Mouse (Mus musculus): ENCODE data around the gene Prpsap2. TPM values are rescaled to one million over a fixed set of nuclear protein-coding genes. Genes with fewer than 3 reads are reported as not detected.

Gene Prpsap2
- polyA plus RNA-seq, 1 experiment: 64.2 TPM

- no peak overlapping the region for H3K27ac ChIP-seq (ENCODE audit: insufficient read depth, low read length)
- no peaks in the 10 kb centered on the region for H3K9me3 ChIP-seq (replicated peaks; ENCODE audit: control insufficient read depth, insufficient read depth, low read length, poor library complexity, severe bottlenecking)
- TF ChIP-seq CTCF (IDR thresholded peaks at IDR 0.05; ENCODE audit: low read depth, low read length) (no peak), POLR2A (IDR thresholded peaks at IDR 0.05; ENCODE audit: insufficient read depth, low read length) (no peak)
- H3K9ac ChIP-seq (ENCODE audit: low read depth, poor library complexity, severe bottlenecking): no peak overlapping the region
- H3K4me3 ChIP-seq (ENCODE audit: low read depth, low read length): no peak overlapping the region
- no peaks in the 10 kb centered on the region for H3K4me1 ChIP-seq (ENCODE audit: control insufficient read depth, insufficient read depth, low read length)
- no peaks in the 10 kb centered on the region for H3K27me3 ChIP-seq (ENCODE audit: control insufficient read depth, insufficient read depth, low read length, poor library complexity, severe bottlenecking)
- H3K36me3 ChIP-seq (ENCODE audit: control insufficient read depth, insufficient read depth, low read length, poor library complexity, severe bottlenecking): peaks cover 49% of the 10 kb centered on the region
Measured at GRCm38 (mm10) chr11:61744460-61744859, 17.4 kb downstream of the Prpsap2 start.

DNA sequence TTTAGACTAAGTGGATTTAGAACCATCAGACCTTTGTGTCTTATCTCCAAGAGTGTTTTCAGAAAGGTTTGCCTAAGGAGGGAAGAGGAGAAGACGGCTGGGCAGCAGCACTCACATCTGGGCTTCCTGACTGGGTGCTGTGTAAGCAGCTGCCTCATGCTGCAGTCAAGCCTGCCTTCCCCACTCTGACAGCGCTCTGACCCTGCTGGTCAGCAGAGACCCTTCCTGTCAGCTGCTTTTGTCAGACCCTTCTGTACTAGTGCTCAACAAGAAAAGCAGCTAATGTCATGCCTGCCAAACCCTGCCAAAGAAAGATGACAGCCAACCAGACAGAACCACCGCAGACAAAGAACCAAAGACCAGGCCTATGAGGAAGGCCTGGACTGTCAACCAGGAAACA, 18.1 kb downstream of the Prpsap2 start:
- H3K4me3 ChIP-seq (ENCODE audit: low read depth, low read length): no peak overlapping the region
- H3K9me3 ChIP-seq (replicated peaks; ENCODE audit: control insufficient read depth, insufficient read depth, low read length, poor library complexity, severe bottlenecking): no peaks in the 10 kb centered on the region
- TF ChIP-seq CTCF (IDR thresholded peaks at IDR 0.05; ENCODE audit: low read depth, low read length) (no peak), POLR2A (IDR thresholded peaks at IDR 0.05; ENCODE audit: insufficient read depth, low read length) (no peak), EP300 (IDR thresholded peaks at IDR 0.05; ENCODE audit: insufficient read depth, low read depth, low read length) (no peak)
- no peak overlapping the region for H3K9ac ChIP-seq (ENCODE audit: low read depth, poor library complexity, severe bottlenecking)
- no peak overlapping the region for H3K27ac ChIP-seq (ENCODE audit: insufficient read depth, low read length)
- H3K27me3 ChIP-seq (ENCODE audit: control insufficient read depth, insufficient read depth, low read length, poor library complexity, severe bottlenecking): no peaks in the 10 kb centered on the region
- peaks cover 56% of the 10 kb centered on the region for H3K36me3 ChIP-seq (ENCODE audit: control insufficient read depth, insufficient read depth, low read length, poor library complexity, severe bottlenecking)
- H3K4me1 ChIP-seq (ENCODE audit: control insufficient read depth, insufficient read depth, low read length): no peaks in the 10 kb centered on the region

DNA sequence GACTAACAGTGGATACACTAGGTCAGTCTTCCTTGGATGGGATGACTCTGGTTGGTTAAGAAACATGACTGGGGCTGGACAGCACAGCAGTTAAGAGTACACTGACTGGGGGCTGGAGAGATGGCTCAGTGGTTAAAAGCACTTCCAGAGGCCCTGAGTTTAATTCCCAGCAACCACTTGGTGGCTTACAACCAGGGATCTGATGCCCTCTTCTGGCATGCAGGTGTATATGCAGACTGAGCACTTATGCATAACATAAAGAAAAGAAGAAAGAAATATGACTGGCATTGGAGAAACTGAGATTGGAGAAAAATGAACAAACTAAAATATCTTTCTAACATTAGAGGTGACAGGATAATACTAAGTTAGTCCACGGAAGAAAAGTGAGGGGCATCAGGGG, 21.4 kb downstream of the Prpsap2 start:
- Histone ChIP-seq H3K4me3 (ENCODE audit: low read depth, low read length) (no peak overlapping the region), H3K9me3 (replicated peaks; ENCODE audit: control insufficient read depth, insufficient read depth, low read length, poor library complexity, severe bottlenecking) (no peaks in the 10 kb centered on the region), H3K36me3 (ENCODE audit: control insufficient read depth, insufficient read depth, low read length, poor library complexity, severe bottlenecking) (peaks cover 58% of the 10 kb centered on the region), H3K27ac (ENCODE audit: insufficient read depth, low read length) (no peak overlapping the region), H3K9ac (ENCODE audit: low read depth, poor library complexity, severe bottlenecking) (no peak overlapping the region), H3K4me1 (ENCODE audit: control insufficient read depth, insufficient read depth, low read length) (no peaks in the 10 kb centered on the region), H3K27me3 (ENCODE audit: control insufficient read depth, insufficient read depth, low read length, poor library complexity, severe bottlenecking) (no peaks in the 10 kb centered on the region)
- TF ChIP-seq EP300 (IDR thresholded peaks at IDR 0.05; ENCODE audit: insufficient read depth, low read depth, low read length): no peak
- TF ChIP-seq POLR2A (IDR thresholded peaks at IDR 0.05; ENCODE audit: insufficient read depth, low read length): no peak
- TF ChIP-seq CTCF (IDR thresholded peaks at IDR 0.05; ENCODE audit: low read depth, low read length): no peak

- TF ChIP-seq EP300 (IDR thresholded peaks at IDR 0.05; ENCODE audit: insufficient read depth, low read depth, low read length) (no peak), POLR2A (IDR thresholded peaks at IDR 0.05; ENCODE audit: insufficient read depth, low read length) (no peak), CTCF (IDR thresholded peaks at IDR 0.05; ENCODE audit: low read depth, low read length) (no peak)
- peaks cover 64% of the 10 kb centered on the region for H3K36me3 ChIP-seq (ENCODE audit: control insufficient read depth, insufficient read depth, low read length, poor library complexity, severe bottlenecking)
Measured at GRCm38 (mm10) chr11:61737290-61737689, 24.6 kb downstream of the Prpsap2 start.

GRCm38 (mm10) chr11:61732672-61733071, 29.2 kb downstream of the Prpsap2 start:
- Histone ChIP-seq H3K9me3 (replicated peaks; ENCODE audit: control insufficient read depth, insufficient read depth, low read length, poor library complexity, severe bottlenecking) (no peaks in the 10 kb centered on the region), H3K27me3 (ENCODE audit: control insufficient read depth, insufficient read depth, low read length, poor library complexity, severe bottlenecking) (no peaks in the 10 kb centered on the region), H3K4me3 (ENCODE audit: low read depth, low read length) (no peak overlapping the region), H3K27ac (ENCODE audit: insufficient read depth, low read length) (no peak overlapping the region), H3K4me1 (ENCODE audit: control insufficient read depth, insufficient read depth, low read length) (no peaks in the 10 kb centered on the region), H3K9ac (ENCODE audit: low read depth, poor library complexity, severe bottlenecking) (no peak overlapping the region), H3K36me3 (ENCODE audit: control insufficient read depth, insufficient read depth, low read length, poor library complexity, severe bottlenecking) (peaks cover 49% of the 10 kb centered on the region)
- TF ChIP-seq EP300 (IDR thresholded peaks at IDR 0.05; ENCODE audit: insufficient read depth, low read depth, low read length) (no peak), POLR2A (IDR thresholded peaks at IDR 0.05; ENCODE audit: insufficient read depth, low read length) (no peak), CTCF (IDR thresholded peaks at IDR 0.05; ENCODE audit: low read depth, low read length) (no peak)

More at GRCm38 (mm10) chr11:61737290-61737689, 24.6 kb downstream of the Prpsap2 start:
- Histone ChIP-seq H3K4me1 (ENCODE audit: control insufficient read depth, insufficient read depth, low read length) (no peaks in the 10 kb centered on the region), H3K9me3 (replicated peaks; ENCODE audit: control insufficient read depth, insufficient read depth, low read length, poor library complexity, severe bottlenecking) (no peaks in the 10 kb centered on the region), H3K27me3 (ENCODE audit: control insufficient read depth, insufficient read depth, low read length, poor library complexity, severe bottlenecking) (no peaks in the 10 kb centered on the region), H3K9ac (ENCODE audit: low read depth, poor library complexity, severe bottlenecking) (no peak overlapping the region), H3K4me3 (ENCODE audit: low read depth, low read length) (no peak overlapping the region), H3K27ac (ENCODE audit: insufficient read depth, low read length) (no peak overlapping the region)

GRCm38 (mm10) chr11:61728037-61728436, 33.9 kb downstream of the Prpsap2 start:
- Histone ChIP-seq H3K9me3 (replicated peaks; ENCODE audit: control insufficient read depth, insufficient read depth, low read length, poor library complexity, severe bottlenecking) (no peaks in the 10 kb centered on the region), H3K4me3 (ENCODE audit: low read depth, low read length) (no peak overlapping the region), H3K27me3 (ENCODE audit: control insufficient read depth, insufficient read depth, low read length, poor library complexity, severe bottlenecking) (no peaks in the 10 kb centered on the region), H3K36me3 (ENCODE audit: control insufficient read depth, insufficient read depth, low read length, poor library complexity, severe bottlenecking) (peaks cover 24% of the 10 kb centered on the region), H3K27ac (ENCODE audit: insufficient read depth, low read length) (no peak overlapping the region), H3K4me1 (ENCODE audit: control insufficient read depth, insufficient read depth, low read length) (no peaks in the 10 kb centered on the region), H3K9ac (ENCODE audit: low read depth, poor library complexity, severe bottlenecking) (no peak overlapping the region)
- no peak for TF ChIP-seq POLR2A (IDR thresholded peaks at IDR 0.05; ENCODE audit: insufficient read depth, low read length)
- no peak for TF ChIP-seq EP300 (IDR thresholded peaks at IDR 0.05; ENCODE audit: insufficient read depth, low read depth, low read length)
- TF ChIP-seq CTCF (IDR thresholded peaks at IDR 0.05; ENCODE audit: low read depth, low read length): no peak
